Comparison of ENCODE assay signal across 24 mouse cellular contexts in genomic region chr12:52247438-52247837, GRCm38 (mm10).
"Had no signal": no experiment of that assay in that cellular context is flagged by ENCODE, and none has a peak within 500 bp of the region (broad histone marks: within the 10 kb centered on the region; RNA-seq: fewer than 3 reads in every experiment).

No protein-coding gene starts in this region.

- H3K4me2 ChIP-seq: heart, embryonic 12.5 days; hindbrain, embryonic 12.5 days; hindbrain, embryonic 14.5 days; intestine, embryonic 15.5 days; limb, embryonic 12.5 days; liver, embryonic 11.5 days; liver, embryonic 13.5 days; liver, embryonic 15.5 days had no signal

- H3K9me3 ChIP-seq: heart, embryonic 10.5 days; heart, embryonic 12.5 days; hindbrain, embryonic 10.5 days; hindbrain, embryonic 12.5 days; intestine, embryonic 15.5 days; limb, embryonic 10.5 days; limb, embryonic 12.5 days; liver, embryonic 13.5 days; liver, embryonic 15.5 days had no signal

- H3K27me3 ChIP-seq: heart, embryonic 12.5 days; hindbrain, embryonic 12.5 days; intestine, embryonic 15.5 days; limb, embryonic 12.5 days; liver, embryonic 13.5 days; liver, embryonic 15.5 days had no signal

- DNase-seq: gastrocnemius, adult 2 months; gastrocnemius, postnatal 10 days; gastrocnemius, postnatal 25 days; heart, adult 18-20 months; heart, postnatal 10 days; heart, postnatal 4 days; liver; liver, embryonic 13.5 days; liver, postnatal 0 days had no signal

- H3K9ac ChIP-seq: heart, embryonic 12.5 days; hindbrain, embryonic 12.5 days; hindbrain, embryonic 14.5 days; intestine, embryonic 15.5 days; limb, embryonic 12.5 days; liver, embryonic 13.5 days; liver, embryonic 15.5 days; liver, postnatal 0 days had no signal

- H3K4me3 ChIP-seq: gastrocnemius, adult 2 months; heart, embryonic 10.5 days; heart, embryonic 12.5 days; hindbrain, embryonic 10.5 days; hindbrain, embryonic 12.5 days; intestine, embryonic 15.5 days; layer of hippocampus, adult 2 months; left cerebral cortex, adult 2 months; limb, embryonic 10.5 days; limb, embryonic 12.5 days; liver, embryonic 13.5 days; liver, embryonic 15.5 days had no signal

- ATAC-seq: hindbrain, embryonic 16.5 days; inflammation-experienced regulatory T-cells, adult 6 months; intestine, embryonic 15.5 days; intestine, postnatal 0 days; liver, postnatal 0 days had no signal

- H3K36me3 ChIP-seq: heart, embryonic 10.5 days; heart, embryonic 12.5 days; hindbrain, embryonic 10.5 days; hindbrain, embryonic 12.5 days; intestine, embryonic 15.5 days; limb, embryonic 10.5 days; limb, embryonic 12.5 days; liver, embryonic 13.5 days; liver, embryonic 15.5 days had no signal

- H3K27ac ChIP-seq: gastrocnemius, adult 2 months; heart, embryonic 10.5 days; hindbrain, embryonic 10.5 days; hindbrain, embryonic 12.5 days; hindbrain, embryonic 14.5 days; intestine, embryonic 15.5 days; layer of hippocampus, adult 2 months; left cerebral cortex, adult 2 months; limb, embryonic 10.5 days; limb, embryonic 12.5 days; liver, embryonic 13.5 days; liver, embryonic 15.5 days had no signal

- H3K4me1 ChIP-seq: heart, embryonic 10.5 days; heart, embryonic 12.5 days; hindbrain, embryonic 10.5 days; hindbrain, embryonic 12.5 days; intestine, embryonic 15.5 days; limb, embryonic 10.5 days; limb, embryonic 12.5 days; liver, embryonic 13.5 days; liver, embryonic 15.5 days had no signal
